Mouse (Mus musculus) embryonic fibroblast, embryonic 13.5 days (primary cell): ENCODE measurements around the gene Gm8332.
"Not testable (repeated sequence)": the region's sequence is repeated elsewhere in the genome, so short reads cannot be mapped to it uniquely, and the experiment has no call there.

ENCODE experiments used
- CTCF ChIP-seq: IDR thresholded peaks from 2 replicates; pipeline ENCODE4 v1.5.1; 2011; ENCODE audit warnings: mild to moderate bottlenecking, control low read depth, low read length, moderate library complexity, borderline replicate concordance; ENCODE audit not compliant: insufficient read depth
- POLR2A ChIP-seq: IDR thresholded peaks from 2 replicates; pipeline ENCODE4 v1.6.1; 2011; ENCODE audit warnings: low read depth, mild to moderate bottlenecking, control low read depth, low read length, moderate library complexity

- not testable (repeated sequence) for TF ChIP-seq POLR2A, CTCF
Measured at GRCm38 (mm10) chr12:88250000-88250399, at the start of gene Gm8332.
